Comparison of ENCODE assay signal across 14 mouse cellular contexts in the genomic region with DNA sequence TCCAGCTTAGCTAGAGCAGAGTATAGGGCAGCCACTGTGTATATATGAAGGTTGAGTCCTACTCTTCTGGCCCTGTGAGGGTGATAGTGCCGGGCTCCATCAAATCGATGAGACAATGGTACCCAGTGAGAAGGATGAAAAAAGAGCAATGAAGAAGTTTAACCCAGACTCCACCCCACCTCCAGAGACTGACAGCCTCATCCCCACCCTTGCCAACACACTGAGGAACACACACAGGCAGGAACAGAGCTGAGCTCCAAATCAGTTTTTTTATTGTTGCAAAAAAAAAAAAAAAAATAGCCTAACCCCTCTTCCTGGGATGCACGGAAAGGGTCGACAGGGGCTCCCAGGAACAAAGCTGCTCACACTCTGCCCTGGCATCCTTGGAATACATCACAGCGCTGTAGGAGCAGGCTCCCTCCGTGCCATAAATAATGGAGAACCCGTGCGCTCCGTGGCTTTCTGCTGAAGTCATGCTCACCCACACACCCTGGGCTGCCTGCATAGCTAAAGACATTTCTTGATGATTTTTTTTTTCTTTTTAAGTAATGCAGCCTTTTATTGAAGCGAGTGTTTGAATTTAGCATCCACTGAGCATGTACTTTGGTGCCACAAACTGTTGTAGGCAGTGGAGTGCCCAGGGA.
DNase-seq lines count a peak whose midpoint lies in the region; ATAC-seq lines count a peak whose summit lies in the region.
"Had no signal": no experiment of that assay in that cellular context is flagged by ENCODE, and none has a peak within 500 bp of the region (broad histone marks: within the 10 kb centered on the region; RNA-seq: fewer than 3 reads in every experiment).

No protein-coding gene starts in this region.

- H3K9me3 ChIP-seq in hindbrain, embryonic 14.5 days (ENCODE audit: control insufficient read depth, low read length), result no peaks in the 10 kb centered on the region
- H3K9me3 ChIP-seq in hindbrain, embryonic 10.5 days, result no peaks in the 10 kb centered on the region
- no peaks in the 10 kb centered on the region for H3K9me3 ChIP-seq in neural tube, embryonic 14.5 days (ENCODE audit: control insufficient read depth, low read length)
- H3K9me3 ChIP-seq: hindbrain, embryonic 15.5 days; liver, embryonic 15.5 days had no signal

- DNase-seq in hindbrain, embryonic 14.5 days (ENCODE audit: low spot score), result no peak
- no peak for DNase-seq in hindbrain, embryonic 10.5 days (ENCODE audit: low spot score)
- DNase-seq in R1 (ENCODE audit: low read depth, low spot score), result peak; percentile 14
- peak; percentile 57 to 81 for DNase-seq in frontal cortex, postnatal 36 days (ENCODE audit: low spot score in 2 of 2)
- no peak for DNase-seq in gastrocnemius, postnatal 25 days
- DNase-seq in ovary, postnatal 36 days (ENCODE audit: low spot score), result no peak
- no peak for DNase-seq in cerebellum, postnatal 14 days
- DNase-seq: adrenal gland, postnatal 14 days; layer of hippocampus, postnatal 36 days; lung, postnatal 4 days had no signal

- WGBS in hindbrain, embryonic 14.5 days, result 17% methylated on average over 10 of the region's 10 CpGs
- 26% methylated on average over 10 of the region's 10 CpGs for WGBS in hindbrain, embryonic 10.5 days
- 8% methylated on average over 10 of the region's 10 CpGs for WGBS in neural tube, embryonic 14.5 days

- H3K4me2 ChIP-seq in hindbrain, embryonic 14.5 days (replicated peaks), result no peak overlapping the region
- peak overlapping the region; percentile 16; the same call in 1 of the 2 replicates for H3K4me2 ChIP-seq in neural tube, embryonic 14.5 days (ENCODE audit: low read depth, low read length)
- H3K4me2 ChIP-seq: hindbrain, embryonic 15.5 days; liver, embryonic 15.5 days had no signal

- H3K27me3 ChIP-seq in hindbrain, embryonic 14.5 days (ENCODE audit: control insufficient read depth, insufficient read depth, low read length), result no peaks in the 10 kb centered on the region
- peaks cover 63% of the 10 kb centered on the region for H3K27me3 ChIP-seq in hindbrain, embryonic 10.5 days (ENCODE audit: insufficient read depth, poor library complexity, severe bottlenecking)
- no peaks in the 10 kb centered on the region for H3K27me3 ChIP-seq in neural tube, embryonic 14.5 days (ENCODE audit: control insufficient read depth, insufficient read depth, low read length)
- H3K27me3 ChIP-seq: hindbrain, embryonic 15.5 days; liver, embryonic 15.5 days had no signal

- H3K27ac ChIP-seq in hindbrain, embryonic 14.5 days, result no peak overlapping the region
- H3K27ac ChIP-seq in hindbrain, embryonic 10.5 days, result no peak overlapping the region
- H3K27ac ChIP-seq in neural tube, embryonic 14.5 days (ENCODE audit: low read depth, low read length), result peak overlapping the region; percentile 16; the same call in 1 of the 2 replicates
- H3K27ac ChIP-seq: hindbrain, embryonic 15.5 days; liver, embryonic 15.5 days; stomach, postnatal 0 days had no signal

- peaks cover 7% of the 10 kb centered on the region; the same call in 1 of the 2 replicates for H3K4me1 ChIP-seq in hindbrain, embryonic 14.5 days (replicated peaks; ENCODE audit: control insufficient read depth, insufficient read depth, low read length)
- H3K4me1 ChIP-seq in hindbrain, embryonic 10.5 days (replicated peaks), result peaks cover 13% of the 10 kb centered on the region
- no peaks in the 10 kb centered on the region for H3K4me1 ChIP-seq in neural tube, embryonic 14.5 days (ENCODE audit: control insufficient read depth, insufficient read depth, low read length)
- H3K4me1 ChIP-seq: liver, embryonic 15.5 days had no signal

- H3K4me3 ChIP-seq in hindbrain, embryonic 14.5 days (replicated peaks; ENCODE audit: low read length), result no peak overlapping the region
- H3K4me3 ChIP-seq in hindbrain, embryonic 10.5 days, result no peak overlapping the region
- H3K4me3 ChIP-seq in neural tube, embryonic 14.5 days (ENCODE audit: low read depth, low read length), result no peak overlapping the region
- H3K4me3 ChIP-seq: hindbrain, embryonic 15.5 days; liver, embryonic 15.5 days had no signal

- 0 out of 2 replicates have a peak, but pooled peaks have one; percentile 43 for ATAC-seq in hindbrain, embryonic 14.5 days (ENCODE audit: low FRiP score)
- ATAC-seq in neural tube, embryonic 14.5 days (ENCODE audit: low read depth), result peak; percentile 55; the same call in 1 of the 2 replicates

- H3K9ac ChIP-seq in hindbrain, embryonic 14.5 days, result no peak overlapping the region
- no peak overlapping the region for H3K9ac ChIP-seq in neural tube, embryonic 14.5 days (replicated peaks; ENCODE audit: low read depth, low read length)
- H3K9ac ChIP-seq: hindbrain, embryonic 15.5 days; liver, embryonic 15.5 days had no signal

- H3K36me3 ChIP-seq in hindbrain, embryonic 14.5 days (replicated peaks; ENCODE audit: control insufficient read depth, insufficient read depth), result no peaks in the 10 kb centered on the region
- no peaks in the 10 kb centered on the region for H3K36me3 ChIP-seq in hindbrain, embryonic 10.5 days
- no peaks in the 10 kb centered on the region for H3K36me3 ChIP-seq in neural tube, embryonic 14.5 days (ENCODE audit: control insufficient read depth, insufficient read depth, low read length)
- H3K36me3 ChIP-seq: hindbrain, embryonic 15.5 days; liver, embryonic 15.5 days had no signal

Comparison
In these comparisons a context has a peak if more than half of its experiments do, and no peak if none do; other contexts are left out.
1. DNase-seq: peak in R1 (single experiment) and frontal cortex, postnatal 36 days (2 of 2); none in hindbrain, embryonic 14.5 days (single experiment), hindbrain, embryonic 10.5 days (single experiment), gastrocnemius, postnatal 25 days (single experiment), ovary, postnatal 36 days (single experiment) and cerebellum, postnatal 14 days (0 of 2).